Mouse (Mus musculus): ENCODE results near the gene H2-Aa. TPM values are rescaled to one million over a fixed set of nuclear protein-coding genes. Genes with fewer than 3 reads are reported as not detected.

Gene H2-Aa
- total and polyA plus RNA-seq, 3 experiments = not detected

- DNase-seq (ENCODE audit: low read depth, low spot score) = no peak
- Histone ChIP-seq H3K27me3 (ENCODE audit: control insufficient read depth in 1 of 2, insufficient read depth in 2 of 2, low read length in 2 of 2) (no peaks in the 10 kb centered on the region), H3K79me2 (ENCODE audit: control insufficient read depth, insufficient read depth, low read length, poor library complexity) (no peaks in the 10 kb centered on the region), H3K9ac (ENCODE audit: control insufficient read depth, low read depth, low read length, poor library complexity, severe bottlenecking) (no peak overlapping the region), H3K9me3 (replicated peaks; ENCODE audit: insufficient read depth, low read length) (no peaks in the 10 kb centered on the region), H3K27ac (ENCODE audit: control insufficient read depth, low read depth, low read length) (no peak overlapping the region), H3K4me3 (ENCODE audit: control insufficient read depth in 1 of 2, insufficient read depth in 1 of 2, low read depth in 2 of 2, low read length in 2 of 2) (no peak overlapping the region), H3K36me3 (ENCODE audit: control insufficient read depth in 1 of 2, insufficient read depth in 2 of 2, low read length in 2 of 2) (no peaks in the 10 kb centered on the region), H3K4me1 (ENCODE audit: control insufficient read depth in 1 of 2, insufficient read depth in 2 of 2, low read length in 2 of 2) (no peaks in the 10 kb centered on the region; a peak in 1 of 4 replicates)
- TF ChIP-seq POLR2AphosphoS2 (IDR thresholded peaks at IDR 0.05; ENCODE audit: low read length) = no peak
- TF ChIP-seq GATA1 (IDR thresholded peaks at IDR 0.05; ENCODE audit: low read depth, low read length) = no peak
- no peak for TF ChIP-seq CTCF (IDR thresholded peaks at IDR 0.05 in 2 of 3, conservative IDR thresholded peaks at IDR 0.05 in 1 of 3; ENCODE audit: control insufficient read depth in 1 of 3, insufficient read depth in 1 of 3, low read depth in 2 of 3, low read length in 3 of 3, poor library complexity in 1 of 3, severe bottlenecking in 1 of 3)
- TF ChIP-seq TBP (IDR thresholded peaks at IDR 0.05; ENCODE audit: low read depth, low read length) = no peak
- TF ChIP-seq CHD2 (IDR thresholded peaks at IDR 0.05; ENCODE audit: low read length) = no peak
Observed at GRCm38 (mm10) chr17:34309225-34309624, 21.6 kb upstream of the H2-Aa start.

- no peak overlapping the region for H3K4me3 ChIP-seq (ENCODE audit: control insufficient read depth in 1 of 2, insufficient read depth in 1 of 2, low read depth in 2 of 2, low read length in 2 of 2)
- no peaks in the 10 kb centered on the region for H3K27me3 ChIP-seq (ENCODE audit: control insufficient read depth in 1 of 2, insufficient read depth in 2 of 2, low read length in 2 of 2)
- H3K4me1 ChIP-seq (ENCODE audit: control insufficient read depth in 1 of 2, insufficient read depth in 2 of 2, low read length in 2 of 2) = no peaks in the 10 kb centered on the region; a peak in 1 of 4 replicates
- no peaks in the 10 kb centered on the region for H3K36me3 ChIP-seq (ENCODE audit: control insufficient read depth in 1 of 2, insufficient read depth in 2 of 2, low read length in 2 of 2)
- H3K79me2 ChIP-seq (ENCODE audit: control insufficient read depth, insufficient read depth, low read length, poor library complexity) = no peaks in the 10 kb centered on the region
- TF ChIP-seq GABPA (IDR thresholded peaks at IDR 0.05; ENCODE audit: low read depth, low read length) = no peak
- H3K9ac ChIP-seq (ENCODE audit: control insufficient read depth, low read depth, low read length, poor library complexity, severe bottlenecking) = no peak overlapping the region
- H3K27ac ChIP-seq (ENCODE audit: control insufficient read depth, low read depth, low read length) = no peak overlapping the region
- DNase-seq (ENCODE audit: low read depth, low spot score) = no peak
- no peaks in the 10 kb centered on the region for H3K9me3 ChIP-seq (replicated peaks; ENCODE audit: insufficient read depth, low read length)
Observed at GRCm38 (mm10) chr17:34308161-34308560, 20.5 kb upstream of the H2-Aa start.

GRCm38 (mm10) chr17:34307216-34307615 is 19.6 kb upstream of the H2-Aa start:
- H3K79me2 ChIP-seq (ENCODE audit: control insufficient read depth, insufficient read depth, low read length, poor library complexity) = no peaks in the 10 kb centered on the region
- H3K9ac ChIP-seq (ENCODE audit: control insufficient read depth, low read depth, low read length, poor library complexity, severe bottlenecking) = no peak overlapping the region
- H3K4me1 ChIP-seq (ENCODE audit: control insufficient read depth in 1 of 2, insufficient read depth in 2 of 2, low read length in 2 of 2) = no peaks in the 10 kb centered on the region; a peak in 1 of 4 replicates
- no peaks in the 10 kb centered on the region for H3K9me3 ChIP-seq (replicated peaks; ENCODE audit: insufficient read depth, low read length)
- no peak for DNase-seq (ENCODE audit: low read depth, low spot score)
- no peak overlapping the region for H3K27ac ChIP-seq (ENCODE audit: control insufficient read depth, low read depth, low read length)
- no peaks in the 10 kb centered on the region for H3K27me3 ChIP-seq (ENCODE audit: control insufficient read depth in 1 of 2, insufficient read depth in 2 of 2, low read length in 2 of 2)
- TF ChIP-seq MEF2A (IDR thresholded peaks at IDR 0.05; ENCODE audit: extremely low read depth, insufficient replicate concordance, low read depth, low read length, poor library complexity, severe bottlenecking) = no peak
- no peak for TF ChIP-seq RAD21 (IDR thresholded peaks at IDR 0.05; ENCODE audit: low read depth, low read length)
- no peak for TF ChIP-seq ELF1 (IDR thresholded peaks at IDR 0.05; ENCODE audit: low read depth, low read length)
- TF ChIP-seq GABPA (IDR thresholded peaks at IDR 0.05; ENCODE audit: low read depth, low read length) = no peak
- no peak for TF ChIP-seq MYB (IDR thresholded peaks at IDR 0.05; ENCODE audit: low read depth, low read length)
- TF ChIP-seq NELFE (IDR thresholded peaks at IDR 0.05; ENCODE audit: low read depth, low read length) = no peak
- no peak for TF ChIP-seq E2F4 (IDR thresholded peaks at IDR 0.05; ENCODE audit: borderline replicate concordance, low read depth, low read length)
- H3K4me3 ChIP-seq (ENCODE audit: control insufficient read depth in 1 of 2, insufficient read depth in 1 of 2, low read depth in 2 of 2, low read length in 2 of 2) = no peak overlapping the region
- no peaks in the 10 kb centered on the region for H3K36me3 ChIP-seq (ENCODE audit: control insufficient read depth in 1 of 2, insufficient read depth in 2 of 2, low read length in 2 of 2)

Measured in MEL (cell line).